11 mouse cellular contexts compared by ENCODE assay signal in the genomic region with DNA sequence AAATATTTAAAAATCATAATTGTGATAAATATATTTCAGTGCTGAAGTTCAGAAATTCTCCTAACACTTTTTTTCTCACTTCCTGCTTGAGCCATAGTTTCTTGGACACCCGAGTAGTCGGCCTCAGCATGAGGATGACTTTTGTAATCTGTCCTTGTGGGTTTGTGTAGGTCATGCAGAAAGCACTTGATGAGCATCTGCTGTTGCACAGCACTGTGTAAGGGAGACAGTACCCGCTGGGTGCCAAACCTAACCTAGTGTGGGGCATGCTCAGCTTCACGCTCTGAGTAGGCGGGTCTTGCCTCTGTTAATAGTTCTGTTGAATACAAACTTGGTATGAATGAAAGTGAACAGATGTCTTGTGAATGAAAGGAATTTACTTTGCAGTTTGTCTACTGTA.
"Had no signal": no experiment of that assay in that cellular context is flagged by ENCODE, and none has a peak within 500 bp of the region (broad histone marks: within the 10 kb centered on the region; RNA-seq: fewer than 3 reads in every experiment).

No protein-coding gene starts in this region.

- H3K4me2 ChIP-seq: limb, embryonic 15.5 days; liver, embryonic 13.5 days; midbrain, embryonic 13.5 days; neural tube, embryonic 15.5 days had no signal

- H3K4me3 ChIP-seq: limb, embryonic 15.5 days; liver, embryonic 13.5 days; midbrain, embryonic 13.5 days; myocyte; neural tube, embryonic 15.5 days had no signal

- H3K9ac ChIP-seq: limb, embryonic 15.5 days; liver, embryonic 13.5 days; midbrain, embryonic 13.5 days; neural tube, embryonic 15.5 days had no signal

- ATAC-seq: midbrain, embryonic 13.5 days had no signal

- H3K27me3 ChIP-seq: limb, embryonic 15.5 days; liver, embryonic 13.5 days; midbrain, embryonic 13.5 days; neural tube, embryonic 15.5 days had no signal

- H3K4me1 ChIP-seq: limb, embryonic 15.5 days; neural tube, embryonic 15.5 days had no signal

- DNase-seq: kidney, postnatal 10 days; kidney, postnatal 4 days; liver, embryonic 13.5 days; lung, adult 18-20 months; right cerebral cortex, adult 18-20 months; right cerebral cortex, postnatal 25 days had no signal

- H3K9me3 ChIP-seq: limb, embryonic 15.5 days; liver, embryonic 13.5 days; midbrain, embryonic 13.5 days; neural tube, embryonic 15.5 days had no signal

- H3K27ac ChIP-seq: limb, embryonic 15.5 days; liver, embryonic 13.5 days; midbrain, embryonic 13.5 days; neural tube, embryonic 15.5 days; stomach, postnatal 0 days had no signal
